Mouse (Mus musculus) brain, embryonic 14.5 days (tissue): ENCODE measurements around the gene Apol11b.
"Not testable (repeated sequence)": the region's sequence is repeated elsewhere in the genome, so short reads cannot be mapped to it uniquely, and the experiment has no call there.

Experiments used
- CTCF ChIP-seq: fragments of 200-500 bp; IDR thresholded peaks from 2 replicates; pipeline ENCODE4 v1.5.1; 2012; ENCODE audit warnings: inconsistent platforms, mild to moderate bottlenecking, moderate library complexity, borderline replicate concordance; ENCODE audit not compliant: insufficient read depth, insufficient read length; ENCODE audit errors: extremely low read depth
- POLR2A ChIP-seq: fragments of 200-500 bp; IDR thresholded peaks from 2 replicates; pipeline ENCODE4 v1.6.1; 2012; ENCODE audit warnings: mild to moderate bottlenecking, inconsistent platforms, borderline replicate concordance; ENCODE audit not compliant: poor library complexity, insufficient read depth, insufficient read length, severe bottlenecking; ENCODE audit errors: extremely low read depth

- not testable (repeated sequence) for TF ChIP-seq CTCF, POLR2A
These were observed 48.6 kb upstream of the Apol11b start for GRCm38 (mm10) chr15:77691532-77692311.
